Mouse (Mus musculus) lung, postnatal 25 days (tissue): ENCODE results near the gene Cpsf7.
"Not testable (repeated sequence)": the region's sequence is repeated elsewhere in the genome, so short reads cannot be mapped to it uniquely, and the experiment has no call there.

ENCODE experiments used
- DNase-seq: peaks from one replicate; pipeline ENCODE4 v3.0.0; 2022; ENCODE audit warnings: low spot score

The Cpsf7 gene

GRCm38 (mm10) chr19:10525106-10525901, at the start of gene Cpsf7:
Gene Cpsf7, plus strand, starts transcription at chr19:10525266.
- peak; percentile 92 for DNase-seq

GRCm38 (mm10) chr19:10479541-10479940, 45.5 kb upstream of the Cpsf7 start:
- DNase-seq, result no peak

- peak; percentile 32 for DNase-seq
Observed at GRCm38 (mm10) chr19:10482703-10483102, 42.4 kb upstream of the Cpsf7 start, which contains the start of gene Ppp1r32. Gene Ppp1r32, minus strand, starts transcription at chr19:10482928.

DNA sequence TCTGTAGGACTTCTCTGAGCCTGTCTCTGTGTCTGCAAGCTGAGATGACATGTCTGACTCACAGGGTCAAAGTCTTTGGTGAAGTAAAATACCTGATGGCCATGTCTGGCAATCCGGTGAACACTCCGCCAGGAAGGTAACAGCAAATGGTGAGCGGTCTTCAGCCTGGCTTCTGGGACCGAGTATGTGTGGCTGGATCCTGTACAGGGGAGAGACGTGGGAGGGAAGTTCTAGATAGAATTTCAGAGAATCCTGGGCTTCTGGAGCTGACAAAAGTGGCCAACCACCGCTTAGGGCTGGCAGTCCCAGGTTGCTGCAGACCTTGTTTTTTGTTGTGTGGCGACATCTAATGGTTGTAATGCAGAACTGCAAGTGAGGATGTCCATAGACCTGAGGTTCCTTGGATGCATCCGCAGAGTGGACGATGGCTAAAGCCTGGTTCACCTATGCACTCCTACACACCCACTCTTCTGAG, 38.8 kb upstream of the Cpsf7 start:
- DNase-seq, result peak; percentile 71

GRCm38 (mm10) chr19:10495670-10496069, 29.4 kb upstream of the Cpsf7 start:
- no peak for DNase-seq

GRCm38 (mm10) chr19:10496976-10497375, 28.1 kb upstream of the Cpsf7 start:
- no peak for DNase-seq

DNA sequence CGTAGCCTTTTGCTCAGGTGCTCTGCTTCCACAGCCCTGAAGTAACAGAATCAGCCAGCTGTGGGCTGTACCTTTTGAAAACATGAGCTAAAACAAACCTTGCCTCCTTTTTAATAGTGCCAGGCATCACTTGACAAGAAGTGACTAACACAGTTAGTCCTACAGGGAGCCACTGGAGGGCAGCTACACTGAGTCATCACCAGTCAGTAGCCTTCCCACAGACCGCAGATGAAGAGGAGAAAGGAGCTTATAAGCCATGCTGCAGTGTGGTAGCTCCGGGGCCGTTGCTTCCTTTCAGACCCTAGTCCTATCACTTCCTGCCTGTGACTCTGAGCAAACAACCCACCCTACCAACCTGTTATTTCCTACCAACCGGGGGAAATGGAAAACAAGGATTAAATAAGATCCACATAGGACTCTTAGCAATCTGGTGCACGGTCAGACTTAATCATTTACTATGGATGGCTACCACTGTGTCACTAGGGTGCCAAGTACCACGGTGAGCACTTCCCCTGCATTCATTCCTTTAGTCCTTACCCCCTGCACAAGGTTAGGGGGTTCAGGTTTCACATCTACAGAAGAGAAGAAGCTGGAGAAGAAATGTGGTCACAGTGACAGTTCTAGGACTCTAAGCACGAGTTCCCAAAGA, 27.4 kb upstream of the Cpsf7 start:
- no peak for DNase-seq

DNA sequence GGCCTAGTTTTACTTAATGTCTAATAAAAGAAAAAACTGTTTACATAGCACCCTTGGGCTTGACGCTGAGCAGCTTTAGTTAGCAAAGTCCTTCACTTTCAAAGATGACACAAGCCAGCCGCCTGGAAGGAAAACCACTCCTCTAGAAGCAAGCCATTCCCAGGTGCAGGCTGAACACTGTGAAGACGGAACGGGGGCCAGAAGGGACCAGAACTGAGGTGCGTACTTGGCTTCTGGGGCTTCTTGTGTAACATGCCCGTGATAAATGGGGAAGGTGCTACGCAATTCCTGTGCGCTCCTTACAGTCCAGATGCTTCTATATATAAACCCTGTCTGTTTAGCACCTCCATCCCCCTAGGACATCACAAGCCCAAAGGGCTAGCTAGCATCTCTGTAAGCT, 24.5 kb upstream of the Cpsf7 start:
- no peak for DNase-seq

- DNase-seq, result peak; percentile 38
Observed at GRCm38 (mm10) chr19:10502571-10502970, 22.5 kb upstream of the Cpsf7 start.

GRCm38 (mm10) chr19:10510759-10511330, 14.2 kb upstream of the Cpsf7 start:
- DNase-seq, result peak; percentile 45

GRCm38 (mm10) chr19:10520355-10520754, 4.7 kb upstream of the Cpsf7 start:
- DNase-seq, result no peak

- no peak for DNase-seq
Observed at GRCm38 (mm10) chr19:10521926-10522325, 3.1 kb upstream of the Cpsf7 start.

GRCm38 (mm10) chr19:10523483-10524080, 1.5 kb upstream of the Cpsf7 start:
- DNase-seq, result no peak

GRCm38 (mm10) chr19:10524784-10525105, 321 bp upstream of the Cpsf7 start:
- DNase-seq, result no peak

DNA sequence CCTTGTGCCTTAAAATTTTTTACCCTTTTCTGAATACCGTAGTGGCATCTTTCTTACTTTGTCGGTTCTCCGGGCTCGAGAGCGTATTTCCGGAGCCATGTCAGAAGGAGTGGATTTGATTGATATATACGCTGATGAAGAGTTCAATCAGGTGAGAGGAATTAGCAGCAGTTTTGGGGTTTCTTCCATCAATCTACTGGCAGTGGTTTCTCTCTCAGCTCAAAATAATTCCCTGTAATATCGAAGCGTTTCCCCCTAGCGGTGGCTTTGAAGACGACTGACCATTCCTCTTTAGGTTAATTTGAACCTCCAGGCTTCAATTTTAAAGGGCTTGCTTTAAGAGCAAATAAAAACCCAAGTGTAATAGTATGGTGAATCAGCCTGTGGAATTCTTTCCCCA, 844 bp downstream of the Cpsf7 start, which contains the start of gene Sdhaf2:
Sdhaf2 (minus strand) TSS at position 233 of the 400 bp plus-strand sequence.
- peak; percentile 14 for DNase-seq

DNA sequence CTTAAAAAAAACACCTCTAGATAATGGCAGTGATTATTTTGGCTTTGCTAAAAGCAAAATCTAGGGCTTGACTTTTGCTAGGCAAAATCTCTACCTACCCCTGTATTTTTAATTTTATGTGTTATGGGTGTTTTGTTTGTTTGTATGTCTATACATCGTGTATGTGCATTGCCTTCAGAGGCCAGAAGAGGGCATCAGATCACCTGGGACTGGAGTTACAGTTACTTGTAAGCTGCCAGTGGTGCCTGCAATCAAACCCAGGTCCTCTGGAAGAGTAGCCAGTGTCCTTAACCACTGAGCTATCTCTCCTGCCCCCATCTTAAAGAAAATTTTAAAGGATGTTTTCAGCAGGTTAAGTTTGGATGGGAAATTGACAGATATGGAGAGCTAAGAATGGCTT, 5.0 kb downstream of the Cpsf7 start:
- DNase-seq, result no peak

GRCm38 (mm10) chr19:10539454-10539853, 14.4 kb downstream of the Cpsf7 start:
- DNase-seq, result no peak

DNA sequence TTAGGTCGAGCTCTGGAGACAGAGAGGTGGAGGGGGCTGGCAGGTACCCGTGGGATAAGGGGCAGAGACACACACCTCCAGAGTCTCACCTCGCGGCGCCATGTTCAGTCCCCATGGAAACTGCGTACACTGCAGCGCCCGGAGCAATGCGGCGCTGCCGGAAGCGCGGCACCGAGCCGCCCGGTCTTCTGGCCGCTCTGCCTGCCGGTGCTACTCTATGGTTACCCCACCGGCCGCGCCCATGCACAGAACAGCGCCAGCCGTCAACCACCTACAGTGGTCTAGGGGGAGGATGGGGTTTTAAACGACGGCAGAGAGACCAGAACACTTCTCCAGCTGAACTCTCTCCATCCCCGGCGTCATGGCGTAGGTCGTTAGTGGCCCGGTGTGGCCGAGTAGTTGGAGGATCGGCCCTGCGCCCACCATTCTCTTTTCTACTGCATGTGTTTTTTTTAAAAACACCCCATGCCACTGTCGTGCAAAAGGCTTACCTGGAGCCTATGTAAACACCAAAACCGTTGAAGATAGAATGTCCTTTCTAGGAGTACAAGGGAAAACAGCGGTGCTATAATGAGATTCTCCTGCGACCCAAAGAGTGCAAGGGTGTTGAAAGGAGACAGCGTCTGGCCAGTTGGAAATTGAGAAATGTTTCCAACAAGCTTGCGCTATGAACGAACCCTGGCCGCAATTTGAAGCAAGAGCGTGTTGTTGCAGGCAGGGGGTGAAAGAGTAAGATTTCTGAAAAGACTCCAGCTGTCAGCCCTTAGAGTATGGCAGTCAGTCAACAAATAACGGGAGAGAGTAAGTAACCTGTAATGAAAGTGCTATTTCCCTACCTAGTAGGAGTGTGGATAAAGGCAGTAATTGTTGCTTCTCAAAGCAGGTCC, 30.8 kb downstream of the Cpsf7 start, which contains the start of gene Tmem216:
Tmem216 (minus strand) TSS at position 615 of the 887 bp plus-strand sequence.
- peak; percentile 90 for DNase-seq

DNA sequence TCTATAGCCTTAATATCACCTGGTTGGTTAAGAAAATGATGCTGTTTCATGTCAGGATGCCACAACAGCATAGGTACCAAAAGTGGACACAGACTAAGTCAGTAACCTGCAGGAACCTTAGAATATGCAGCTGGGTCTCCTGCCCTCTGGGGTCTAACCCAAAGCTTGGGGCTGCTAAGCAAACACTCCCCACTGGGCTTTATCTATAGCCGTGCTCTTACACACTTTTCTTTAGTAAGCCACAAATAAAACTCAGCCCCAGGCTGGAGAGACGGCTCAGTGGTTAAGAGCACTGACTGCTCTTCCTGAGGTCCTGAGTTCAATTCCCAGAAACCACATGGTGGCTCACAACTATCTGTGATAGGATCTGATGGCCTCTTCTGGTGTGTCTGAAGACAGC, 31.9 kb downstream of the Cpsf7 start:
- no peak for DNase-seq

DNA sequence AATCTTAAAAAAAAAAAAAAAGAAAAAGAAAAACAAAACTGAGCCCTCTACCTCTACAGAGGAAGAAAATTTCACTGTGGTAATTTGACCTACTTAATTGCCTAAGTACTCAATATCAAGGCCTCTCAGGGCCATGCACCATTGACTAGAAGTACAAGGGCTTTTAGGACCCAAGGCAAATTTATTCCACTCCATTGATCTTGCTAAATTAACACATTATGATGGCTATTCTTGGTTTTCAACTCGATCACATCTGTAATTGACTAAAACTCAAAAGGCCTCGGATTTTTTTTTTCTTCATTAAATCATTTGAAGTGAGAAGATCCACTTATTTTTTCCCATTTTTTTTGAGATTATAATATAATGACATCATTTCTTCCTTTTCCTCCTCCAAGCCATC, 32.4 kb downstream of the Cpsf7 start:
- DNase-seq, result no peak

DNA sequence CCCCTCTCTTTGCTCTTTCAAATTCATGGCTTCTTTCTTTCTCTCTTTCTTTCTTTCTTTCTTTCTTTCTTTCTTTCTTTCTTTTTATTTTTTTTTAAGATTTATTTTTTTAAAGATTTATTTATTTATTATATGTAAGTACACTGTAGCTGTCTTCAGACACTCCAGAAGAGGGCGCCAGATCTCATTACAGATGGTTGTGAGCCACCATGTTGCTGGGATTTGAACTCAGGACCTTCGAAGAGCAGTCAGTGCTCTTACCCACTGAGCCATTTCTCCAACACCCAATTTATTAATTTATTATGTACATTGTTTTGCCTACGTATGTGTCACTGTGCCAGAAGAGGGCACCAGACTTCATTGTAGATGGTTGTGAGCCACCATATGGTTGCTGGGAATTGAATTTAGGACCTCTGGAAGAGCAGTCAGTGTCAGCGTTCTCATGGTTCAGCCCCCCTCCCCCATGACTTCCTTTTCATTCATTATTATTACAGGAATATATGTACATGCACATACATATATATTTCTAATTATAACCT, 32.8 kb downstream of the Cpsf7 start:
- DNase-seq, result not testable (repeated sequence)
